Mouse (Mus musculus): ENCODE data around the gene Emc8. TPM values are rescaled to one million over a fixed set of nuclear protein-coding genes. Genes with fewer than 3 reads are reported as not detected.

Emc8 gene
- polyA plus RNA-seq, 1 experiment from 2014 or later, result 183 TPM

DNA sequence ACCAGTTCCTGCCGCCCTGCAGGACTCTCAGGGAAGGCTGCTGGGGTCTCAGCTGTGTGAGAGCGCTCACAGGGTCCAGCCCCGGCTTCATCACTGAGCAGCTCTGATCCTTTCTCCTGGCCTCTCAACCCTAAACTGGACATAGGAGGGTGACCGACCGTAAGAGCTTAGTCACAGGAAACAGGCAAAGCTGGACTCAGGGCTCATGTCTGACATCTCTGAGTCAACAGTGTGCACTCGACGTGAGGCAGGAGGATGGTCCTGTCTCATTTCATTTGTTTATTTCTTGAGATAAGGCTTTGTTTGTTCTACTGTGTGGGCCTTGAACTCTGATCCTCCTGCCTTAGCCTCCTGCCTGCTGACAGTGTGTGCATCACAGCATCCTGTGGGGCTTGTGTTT lies 47.9 kb downstream of the Emc8 start:
- peak overlapping the region; percentile 26; the same call in 1 of the 2 replicates for H3K9ac ChIP-seq
- no peaks in the 10 kb centered on the region for H3K9me3 ChIP-seq (replicated peaks)
- no peak for ATAC-seq (ENCODE audit: insufficient number of reproducible peaks, low FRiP score)
- peaks cover 50% of the 10 kb centered on the region for H3K4me1 ChIP-seq (replicated peaks)
- 40% methylated on average over 7 of the region's 7 CpGs for WGBS
- no peak overlapping the region for H3K4me3 ChIP-seq
- no peak overlapping the region for H3K4me2 ChIP-seq
- H3K27ac ChIP-seq (ENCODE audit: poor library complexity, severe bottlenecking), result no peak overlapping the region
- no peaks in the 10 kb centered on the region for H3K36me3 ChIP-seq
- no peaks in the 10 kb centered on the region for H3K27me3 ChIP-seq (replicated peaks)

- no peaks in the 10 kb centered on the region for H3K36me3 ChIP-seq
- 73% methylated on average over 11 of the region's 11 CpGs for WGBS
- no peak overlapping the region for H3K4me3 ChIP-seq
- no peak overlapping the region for H3K27ac ChIP-seq (ENCODE audit: poor library complexity, severe bottlenecking)
- H3K27me3 ChIP-seq (replicated peaks), result no peaks in the 10 kb centered on the region
- H3K4me1 ChIP-seq (replicated peaks), result peaks cover 50% of the 10 kb centered on the region
- no peak for ATAC-seq (ENCODE audit: insufficient number of reproducible peaks, low FRiP score)
- no peak overlapping the region for H3K4me2 ChIP-seq
- no peaks in the 10 kb centered on the region for H3K9me3 ChIP-seq (replicated peaks)
- H3K9ac ChIP-seq, result no peak overlapping the region; the same call in 1 of the 2 replicates
These were observed 48.9 kb downstream of the Emc8 start for GRCm38 (mm10) chr8:120619235-120620180.

DNA sequence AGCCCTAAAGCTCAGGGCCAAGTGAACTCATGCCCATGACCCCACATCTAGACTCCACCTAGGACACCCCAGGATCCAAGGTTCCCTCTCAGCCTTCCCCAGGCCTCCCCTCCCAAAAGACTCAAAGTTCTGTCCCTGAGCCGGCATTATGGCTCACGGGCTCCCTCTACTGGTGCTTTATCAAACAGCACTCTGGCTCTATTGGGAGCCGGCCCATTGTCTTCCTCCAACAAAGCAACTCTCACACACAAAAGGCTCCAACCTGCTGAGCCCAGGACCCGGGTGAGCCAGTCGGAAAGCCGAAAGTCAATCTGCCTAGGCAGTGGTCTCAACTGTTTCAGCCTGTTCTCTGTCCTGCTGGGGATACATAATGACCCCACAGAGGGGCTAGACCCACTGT lies 50.3 kb downstream of the Emc8 start:
- Histone ChIP-seq H3K4me3 (no peak overlapping the region), H3K9ac (no peak overlapping the region), H3K9me3 (replicated peaks) (no peaks in the 10 kb centered on the region), H3K4me2 (no peak overlapping the region), H3K27ac (ENCODE audit: poor library complexity, severe bottlenecking) (no peak overlapping the region), H3K36me3 (no peaks in the 10 kb centered on the region), H3K4me1 (replicated peaks) (peaks cover 40% of the 10 kb centered on the region), H3K27me3 (replicated peaks) (0 out of 2 replicates have a peak, but pooled peaks cover 6% of the 10 kb centered on the region)
- 3% methylated on average over 6 of the region's 6 CpGs for WGBS
- ATAC-seq (ENCODE audit: insufficient number of reproducible peaks, low FRiP score), result no peak

GRCm38 (mm10) chr8:120616663-120617626 lies 51.4 kb downstream of the Emc8 start:
- Histone ChIP-seq H3K9ac (peak overlapping the region; percentile 37; the same call in 1 of the 2 replicates), H3K27ac (ENCODE audit: poor library complexity, severe bottlenecking) (no peak overlapping the region), H3K4me2 (no peak overlapping the region), H3K4me3 (no peak overlapping the region), H3K36me3 (no peaks in the 10 kb centered on the region), H3K4me1 (replicated peaks) (peaks cover 37% of the 10 kb centered on the region), H3K9me3 (replicated peaks) (0 out of 2 replicates have a peak, but pooled peaks cover under 1% of the 10 kb centered on the region), H3K27me3 (replicated peaks) (0 out of 2 replicates have a peak, but pooled peaks cover 6% of the 10 kb centered on the region)
- no peak for ATAC-seq (ENCODE audit: insufficient number of reproducible peaks, low FRiP score)
- whole genome bisulfite sequencing, result 37% methylated on average over 7 of the region's 8 CpGs

- 75% methylated on average over 3 of the region's 3 CpGs for WGBS
- no peak for ATAC-seq (ENCODE audit: insufficient number of reproducible peaks, low FRiP score)
- H3K4me3 ChIP-seq, result no peak overlapping the region
- H3K4me1 ChIP-seq (replicated peaks), result peaks cover 20% of the 10 kb centered on the region
- 0 out of 2 replicates have a peak, but pooled peaks cover 4% of the 10 kb centered on the region for H3K9me3 ChIP-seq (replicated peaks)
- no peak overlapping the region for H3K9ac ChIP-seq
- no peaks in the 10 kb centered on the region for H3K36me3 ChIP-seq
- no peak overlapping the region for H3K4me2 ChIP-seq
- no peak overlapping the region for H3K27ac ChIP-seq (ENCODE audit: poor library complexity, severe bottlenecking)
- H3K27me3 ChIP-seq (replicated peaks), result peaks cover 11% of the 10 kb centered on the region; the same call in 1 of the 2 replicates
These were observed 53.9 kb downstream of the Emc8 start for GRCm38 (mm10) chr8:120614491-120614890.

- Histone ChIP-seq H3K9ac (no peak overlapping the region), H3K4me1 (replicated peaks) (no peaks in the 10 kb centered on the region; the same call in 1 of the 2 replicates), H3K27me3 (replicated peaks) (peaks cover 11% of the 10 kb centered on the region; the same call in 1 of the 2 replicates), H3K36me3 (no peaks in the 10 kb centered on the region), H3K4me2 (no peak overlapping the region), H3K9me3 (replicated peaks) (0 out of 2 replicates have a peak, but pooled peaks cover 4% of the 10 kb centered on the region), H3K4me3 (no peak overlapping the region), H3K27ac (ENCODE audit: poor library complexity, severe bottlenecking) (no peak overlapping the region)
- WGBS, result 80% methylated on average over 6 of the region's 6 CpGs
- ATAC-seq (ENCODE audit: insufficient number of reproducible peaks, low FRiP score), result no peak
These were observed 57.5 kb downstream of the Emc8 start for GRCm38 (mm10) chr8:120610824-120611223.

GRCm38 (mm10) chr8:120607885-120608284 lies 60.5 kb downstream of the Emc8 start:
- WGBS, result 11% methylated on average over 7 of the region's 7 CpGs
- Histone ChIP-seq H3K27ac (ENCODE audit: poor library complexity, severe bottlenecking) (no peak overlapping the region), H3K4me3 (no peak overlapping the region), H3K9me3 (replicated peaks) (0 out of 2 replicates have a peak, but pooled peaks cover 4% of the 10 kb centered on the region), H3K36me3 (no peaks in the 10 kb centered on the region), H3K27me3 (replicated peaks) (peaks cover 4% of the 10 kb centered on the region; the same call in 1 of the 2 replicates), H3K9ac (0 out of 2 replicates have a peak overlapping the region, but pooled peaks have one; percentile 3), H3K4me2 (no peak overlapping the region), H3K4me1 (replicated peaks) (no peaks in the 10 kb centered on the region)
- no peak for ATAC-seq (ENCODE audit: insufficient number of reproducible peaks, low FRiP score)

DNA sequence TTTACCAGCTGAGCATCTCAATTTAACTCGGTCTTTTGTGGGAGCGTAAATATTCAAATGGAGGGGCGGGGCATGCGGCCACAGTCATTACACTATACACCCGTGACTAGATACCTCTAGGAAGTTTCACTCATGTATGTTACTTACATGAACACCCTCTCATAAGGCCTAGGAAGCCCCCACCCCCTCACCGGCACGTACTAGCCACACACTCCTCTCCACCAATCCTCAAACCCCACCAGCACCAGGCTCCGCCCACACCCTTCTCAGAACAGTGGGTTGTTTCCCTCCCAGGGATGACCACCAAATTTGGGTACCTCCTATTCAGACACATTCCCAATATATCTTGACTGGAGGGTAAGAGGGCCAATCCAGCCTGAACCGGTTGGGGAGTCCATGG lies 60.9 kb downstream of the Emc8 start:
- no peak overlapping the region for H3K27ac ChIP-seq (ENCODE audit: poor library complexity, severe bottlenecking)
- no peaks in the 10 kb centered on the region for H3K36me3 ChIP-seq
- no peak overlapping the region for H3K4me3 ChIP-seq
- 0 out of 2 replicates have a peak, but pooled peaks cover 4% of the 10 kb centered on the region for H3K9me3 ChIP-seq (replicated peaks)
- no peak overlapping the region for H3K4me2 ChIP-seq
- ATAC-seq (ENCODE audit: insufficient number of reproducible peaks, low FRiP score), result no peak
- peaks cover 4% of the 10 kb centered on the region; the same call in 1 of the 2 replicates for H3K27me3 ChIP-seq (replicated peaks)
- H3K4me1 ChIP-seq (replicated peaks), result 0 out of 2 replicates have a peak, but pooled peaks cover 3% of the 10 kb centered on the region
- 0 out of 2 replicates have a peak overlapping the region, but pooled peaks have one; percentile 3 for H3K9ac ChIP-seq
- WGBS, result 76% methylated on average over 9 of the region's 9 CpGs
